Mouse (Mus musculus) lung, postnatal 0 days (tissue): ENCODE data around the gene BC030867. TPM values are rescaled to one million over a fixed set of nuclear protein-coding genes. Genes with fewer than 3 reads are reported as not detected.

ENCODE experiments used
- ATAC-seq: fragments of 200-750 bp; cut with Nextera tagmentation; 2 replicates; pipeline ENCODE4 v1.8.0; 2017; ENCODE audit warnings: moderate library complexity
- DNase-seq: peaks from one replicate; pipeline ENCODE4 v3.0.0-alpha.2; 2016; ENCODE audit warnings: low spot score
- H3K27ac ChIP-seq: fragments of 300-500 bp; sonication (generic); 2 replicates; pipeline ENCODE4 v1.5.1; 2014; ENCODE audit warnings: antibody characterized with exemption, mild to moderate bottlenecking, low read length, mixed read lengths
- H3K27me3 ChIP-seq: fragments of 300-500 bp; sonication (generic); replicated peaks from 2 replicates; pipeline ENCODE4 v1.6.1; 2014; ENCODE audit warnings: low read length, mixed read lengths; ENCODE audit not compliant: insufficient read depth
- H3K36me3 ChIP-seq: fragments of 300-500 bp; sonication (generic); 2 replicates; pipeline ENCODE4 v1.6.1; 2014; ENCODE audit warnings: low read length, mixed read lengths; ENCODE audit not compliant: insufficient read depth
- H3K4me1 ChIP-seq: fragments of 300-500 bp; sonication (generic); 2 replicates; pipeline ENCODE4 v1.6.1; 2014; ENCODE audit warnings: antibody characterized with exemption, low read depth, low read length, mixed read lengths; ENCODE audit not compliant: insufficient read depth
- H3K4me2 ChIP-seq: fragments of 300-500 bp; sonication (generic); replicated peaks from 2 replicates; pipeline ENCODE4 v1.6.1; 2014; ENCODE audit warnings: low read depth, mild to moderate bottlenecking, low read length, moderate library complexity, mixed read lengths
- H3K4me3 ChIP-seq: fragments of 300-500 bp; sonication (generic); 2 replicates; pipeline ENCODE4 v1.5.1; 2014; ENCODE audit warnings: low read depth, low read length
- H3K9ac ChIP-seq: fragments of 300-500 bp; sonication (generic); replicated peaks from 2 replicates; pipeline ENCODE4 v1.6.1; 2014; ENCODE audit warnings: low read depth, mild to moderate bottlenecking
- H3K9me3 ChIP-seq: fragments of 300-500 bp; sonication (generic); 2 replicates; pipeline ENCODE4 v1.6.1; 2016; ENCODE audit warnings: low read length, mixed read lengths
- CTCF ChIP-seq: IDR thresholded peaks from 2 replicates; pipeline ENCODE4 v1.5.1; 2016; ENCODE audit warnings: antibody characterized with exemption, mild to moderate bottlenecking
- EP300 ChIP-seq: IDR thresholded peaks from 2 replicates; pipeline ENCODE4 v1.6.1; 2016; ENCODE audit warnings: antibody characterized with exemption, mild to moderate bottlenecking, control low read depth
- WGBS: fragments of 180-500 bp; shearing (Covaris S2); extraction: QIAGEN DNeasy Blood & Tissue Kit; methylation state at CpG from one replicate; pipeline ENCODE4 v1.1.7; 2014; 5-methylcytosine and 5-hydroxymethylcytosine counted together
- polyA plus RNA-seq: library from polyadenylated mRNA; unstranded; fragments of >200 nt; fragmentation: Nextera tagmentation; extraction: Ambion mirVana; gene quantifications from 2 replicates; pipeline ENCODE4 v1.2.1, GENCODE M21; 2015

Gene BC030867
- polyA plus RNA-seq, 1 experiment from 2014 or later: 0.88 TPM

DNA sequence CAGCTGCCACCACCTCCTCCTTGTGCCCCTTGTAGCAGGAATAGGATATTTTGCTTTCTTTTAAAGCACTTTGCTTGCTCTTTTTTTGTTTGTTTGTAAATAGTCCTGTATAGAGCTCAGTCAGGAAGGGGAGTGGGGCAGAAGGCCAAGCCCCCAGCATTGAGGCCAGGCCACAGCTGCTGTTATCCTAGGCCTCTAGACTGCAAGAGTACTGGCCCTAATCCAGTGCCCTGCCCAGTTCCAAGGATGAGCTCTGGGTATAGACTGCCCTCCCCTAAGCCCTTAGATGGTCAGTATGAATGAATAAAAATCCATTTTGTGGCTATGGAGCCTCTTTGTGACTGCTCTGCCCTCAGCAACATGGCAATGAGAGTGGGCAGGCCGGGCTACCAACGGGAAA, 40.2 kb downstream of the BC030867 start:
- H3K9me3 ChIP-seq: no peaks in the 10 kb centered on the region
- H3K27ac ChIP-seq: no peak overlapping the region
- WGBS: 77% methylated on average over 2 of the region's 2 CpGs
- peaks cover 7% of the 10 kb centered on the region; the same call in 1 of the 2 replicates for H3K4me1 ChIP-seq
- H3K4me3 ChIP-seq: no peak overlapping the region
- H3K27me3 ChIP-seq: no peaks in the 10 kb centered on the region
- no peak overlapping the region for H3K4me2 ChIP-seq
- ATAC-seq: no peak
- no peak for DNase-seq
- TF ChIP-seq EP300 (no peak), CTCF (no peak)
- no peak overlapping the region for H3K9ac ChIP-seq
- H3K36me3 ChIP-seq: peaks cover 39% of the 10 kb centered on the region

DNA sequence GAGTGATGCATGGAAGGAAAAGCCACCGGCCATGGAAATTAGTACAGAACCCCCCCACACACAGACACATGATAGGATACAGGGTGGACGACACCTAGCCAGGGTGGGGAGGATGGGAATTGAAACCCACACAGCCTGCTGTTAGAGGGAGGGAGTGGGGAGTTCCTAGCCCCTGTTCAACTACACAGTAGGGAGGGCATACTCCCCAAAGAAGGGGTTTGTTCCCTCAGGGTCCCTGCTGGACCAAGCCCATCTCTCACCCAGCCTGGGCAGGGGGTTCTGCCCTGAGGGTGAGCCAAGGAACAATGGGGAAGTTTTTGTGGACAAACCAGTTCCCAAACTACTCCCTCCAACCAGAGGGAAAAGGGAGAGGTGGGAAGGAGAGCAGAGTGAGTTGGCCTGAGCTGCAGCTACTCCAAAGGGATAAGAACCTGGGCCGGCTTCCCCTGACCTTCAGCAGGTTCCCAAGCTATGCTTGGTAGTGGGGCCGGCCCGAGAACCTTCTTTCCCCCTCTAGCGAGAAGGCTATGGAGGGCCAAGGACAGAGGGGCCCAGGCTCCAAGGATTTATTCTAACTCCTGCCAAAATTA, 40.9 kb downstream of the BC030867 start:
- Histone ChIP-seq H3K27ac (no peak overlapping the region), H3K36me3 (peaks cover 39% of the 10 kb centered on the region), H3K4me1 (peaks cover 7% of the 10 kb centered on the region; the same call in 1 of the 2 replicates), H3K4me2 (no peak overlapping the region), H3K9ac (no peak overlapping the region), H3K9me3 (no peaks in the 10 kb centered on the region), H3K4me3 (no peak overlapping the region), H3K27me3 (no peaks in the 10 kb centered on the region)
- no peak for TF ChIP-seq EP300
- TF ChIP-seq CTCF: no peak
- ATAC-seq (no peak), DNase-seq (no peak)
- 52% methylated on average over 6 of the region's 6 CpGs for WGBS

DNA sequence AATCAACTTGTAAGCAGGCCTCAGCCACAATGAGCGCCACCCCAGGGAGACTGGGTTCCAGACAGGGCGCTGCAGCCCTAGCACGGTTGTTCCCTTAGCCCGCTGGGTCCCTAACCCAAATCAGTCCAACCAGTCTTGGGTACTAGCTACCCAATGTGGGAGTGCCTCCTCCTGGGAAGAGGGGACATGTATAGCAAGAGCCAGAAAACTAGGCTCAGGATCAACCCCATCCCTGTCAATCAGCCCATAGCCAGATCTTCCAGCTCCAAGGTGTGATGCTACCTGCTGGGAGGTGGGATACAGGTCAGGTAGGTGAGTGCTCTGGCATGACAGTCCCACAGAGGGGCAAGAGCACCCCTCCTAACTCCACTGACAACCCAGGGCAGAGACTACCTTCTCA, 41.5 kb downstream of the BC030867 start:
- no peak for DNase-seq
- Histone ChIP-seq H3K27me3 (no peaks in the 10 kb centered on the region), H3K4me3 (no peak overlapping the region), H3K9ac (no peak overlapping the region), H3K4me2 (no peak overlapping the region), H3K36me3 (peaks cover 39% of the 10 kb centered on the region), H3K4me1 (peaks cover 12% of the 10 kb centered on the region; the same call in 1 of the 2 replicates), H3K27ac (no peak overlapping the region), H3K9me3 (no peaks in the 10 kb centered on the region)
- ATAC-seq: no peak
- no peak for TF ChIP-seq EP300
- 88% methylated on average over 4 of the region's 4 CpGs for WGBS

DNA sequence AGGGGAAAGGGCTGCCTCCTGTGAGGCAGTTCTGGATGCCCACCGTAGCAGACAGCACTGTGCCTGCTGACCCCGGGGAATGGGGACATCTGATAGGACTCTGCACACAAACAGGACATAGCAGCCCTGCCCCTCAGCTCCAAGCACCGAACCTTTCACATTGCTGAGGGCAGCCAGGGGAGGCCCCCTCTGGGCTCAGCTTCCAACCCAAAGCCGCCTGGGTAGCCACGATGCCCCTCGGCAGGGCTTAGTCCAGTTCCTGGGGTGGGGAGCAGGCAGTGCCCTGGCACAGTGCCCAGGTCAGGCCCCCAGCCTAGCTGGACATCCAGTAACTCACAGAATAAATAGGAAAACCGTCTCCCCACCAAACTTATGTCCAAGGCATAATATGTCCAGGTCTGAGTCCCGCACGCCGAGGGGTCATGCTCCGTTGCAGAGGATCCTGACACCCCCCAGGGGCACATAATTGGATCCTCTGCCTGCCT, 42.4 kb downstream of the BC030867 start:
- TF ChIP-seq EP300 (no peak), CTCF (no peak)
- ATAC-seq: no peak
- H3K4me2 ChIP-seq: no peak overlapping the region
- no peaks in the 10 kb centered on the region for H3K9me3 ChIP-seq
- H3K9ac ChIP-seq: no peak overlapping the region
- WGBS: 78% methylated on average over 11 of the region's 11 CpGs
- H3K4me1 ChIP-seq: peaks cover 8% of the 10 kb centered on the region; the same call in 1 of the 2 replicates
- no peak overlapping the region for H3K27ac ChIP-seq
- H3K4me3 ChIP-seq: no peak overlapping the region
- no peaks in the 10 kb centered on the region for H3K27me3 ChIP-seq
- no peak for DNase-seq
- peaks cover 39% of the 10 kb centered on the region for H3K36me3 ChIP-seq

DNA sequence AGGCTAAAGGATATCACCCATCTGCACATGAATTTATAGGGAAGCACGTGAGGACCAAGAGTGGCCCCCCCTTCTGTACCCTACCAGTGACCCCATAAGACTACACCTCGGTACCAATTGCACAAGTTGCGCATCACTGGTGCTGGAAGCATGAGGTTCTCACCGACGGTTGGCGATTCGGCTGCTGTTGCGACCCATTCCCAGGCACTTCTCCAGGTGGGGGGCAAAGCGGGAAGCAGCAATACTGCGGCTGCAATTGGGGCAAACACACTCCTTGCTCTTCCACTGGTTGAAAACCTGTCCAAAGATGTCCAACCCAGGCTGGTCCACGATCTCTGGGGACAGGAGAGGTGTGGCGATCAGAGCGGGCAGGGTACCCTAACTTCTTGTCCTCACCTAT, 45.3 kb downstream of the BC030867 start:
- DNase-seq (no peak), ATAC-seq (no peak)
- H3K4me1 ChIP-seq: peaks cover 6% of the 10 kb centered on the region; the same call in 1 of the 2 replicates
- no peak overlapping the region for H3K4me3 ChIP-seq
- TF ChIP-seq CTCF (no peak), EP300 (no peak)
- H3K27ac ChIP-seq: no peak overlapping the region
- H3K27me3 ChIP-seq: no peaks in the 10 kb centered on the region
- no peak overlapping the region for H3K4me2 ChIP-seq
- WGBS: 94% methylated on average over 13 of the region's 13 CpGs
- H3K36me3 ChIP-seq: peaks cover 26% of the 10 kb centered on the region
- H3K9me3 ChIP-seq: no peaks in the 10 kb centered on the region
- no peak overlapping the region for H3K9ac ChIP-seq

DNA sequence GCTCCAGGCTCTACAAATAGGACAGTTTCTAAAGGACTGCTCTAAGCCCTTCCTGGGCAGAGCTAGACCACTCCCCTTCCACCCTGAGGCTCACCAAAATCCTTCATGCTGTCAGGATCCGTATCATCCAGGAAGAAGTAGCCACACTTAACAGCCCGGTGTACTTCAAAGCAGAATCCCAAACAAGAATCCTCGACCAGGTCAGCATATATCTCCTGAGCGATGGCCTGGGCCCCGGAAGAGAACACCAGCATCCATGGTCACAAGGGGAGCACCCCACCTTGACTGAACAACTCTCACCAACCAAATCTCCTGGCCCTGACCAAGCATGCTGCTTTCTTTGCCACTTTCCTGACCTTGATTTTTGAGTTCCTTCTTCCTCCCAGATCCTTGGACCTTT, 45.7 kb downstream of the BC030867 start:
- Histone ChIP-seq H3K36me3 (peaks cover 26% of the 10 kb centered on the region), H3K27me3 (no peaks in the 10 kb centered on the region), H3K9ac (no peak overlapping the region), H3K4me2 (no peak overlapping the region), H3K4me1 (peaks cover 6% of the 10 kb centered on the region; the same call in 1 of the 2 replicates), H3K27ac (no peak overlapping the region), H3K9me3 (no peaks in the 10 kb centered on the region), H3K4me3 (no peak overlapping the region)
- no peak for DNase-seq
- TF ChIP-seq EP300: no peak
- no peak for TF ChIP-seq CTCF
- WGBS: 58% methylated on average over 5 of the region's 5 CpGs
- no peak for ATAC-seq
